Mouse (Mus musculus) cerebellum, adult 2 months (tissue): Measurements from ENCODE around the gene Il1r2. TPM values are rescaled to one million over a fixed set of nuclear protein-coding genes. Genes with fewer than 3 reads are reported as not detected.

Source experiments
- DNase-seq, 2 experiments: peaks; one replicate each; pipeline ENCODE4 v3.0.0; 2021
- H3K27ac ChIP-seq: fragments of 200-500 bp; 2 replicates; pipeline ENCODE4 v1.5.1; 2012; ENCODE audit warnings: low read length, control low read depth, inconsistent platforms; ENCODE audit not compliant: insufficient read depth
- H3K27me3 ChIP-seq: fragments of 200-500 bp; 2 replicates; pipeline ENCODE4 v1.6.1; 2012; ENCODE audit warnings: inconsistent platforms, mild to moderate bottlenecking, low read length, moderate library complexity; ENCODE audit not compliant: control insufficient read depth, insufficient read depth
- H3K4me1 ChIP-seq: fragments of 200-500 bp; 2 replicates; pipeline ENCODE4 v1.6.1; 2011; ENCODE audit warnings: low read length; ENCODE audit not compliant: control insufficient read depth, insufficient read depth
- H3K4me3 ChIP-seq: fragments of 200-500 bp; replicated peaks from 2 replicates; pipeline ENCODE3; 2011; ENCODE audit warnings: mild to moderate bottlenecking, low read depth, low read length, control low read depth; ENCODE audit not compliant: insufficient read depth
- CTCF ChIP-seq: fragments of 200-500 bp; IDR thresholded peaks from 2 replicates; pipeline ENCODE4 v1.5.1; 2011; ENCODE audit warnings: low read depth, mild to moderate bottlenecking, control low read depth, low read length, moderate library complexity, borderline replicate concordance; ENCODE audit not compliant: insufficient read depth
- POLR2A ChIP-seq: fragments of 200-500 bp; IDR thresholded peaks from 2 replicates; pipeline ENCODE4 v1.6.1; 2011; ENCODE audit warnings: low read length, control low read depth, borderline replicate concordance; ENCODE audit not compliant: insufficient read depth
- WGBS: fragments of 180-500 bp; shearing (Covaris S2); methylation state at CpG from one replicate; pipeline ENCODE4 v1.1.7; 2018; 5-methylcytosine and 5-hydroxymethylcytosine counted together
- polyA plus RNA-seq: library from polyadenylated mRNA; depleted of rRNA; stranded (reverse); fragments of >200 nt; gene quantifications from 2 replicates; pipeline ENCODE4 v1.2.3, GENCODE M21; 2012

The Il1r2 gene
- polyA plus RNA-seq, 1 experiment, result 0.62 TPM

DNA sequence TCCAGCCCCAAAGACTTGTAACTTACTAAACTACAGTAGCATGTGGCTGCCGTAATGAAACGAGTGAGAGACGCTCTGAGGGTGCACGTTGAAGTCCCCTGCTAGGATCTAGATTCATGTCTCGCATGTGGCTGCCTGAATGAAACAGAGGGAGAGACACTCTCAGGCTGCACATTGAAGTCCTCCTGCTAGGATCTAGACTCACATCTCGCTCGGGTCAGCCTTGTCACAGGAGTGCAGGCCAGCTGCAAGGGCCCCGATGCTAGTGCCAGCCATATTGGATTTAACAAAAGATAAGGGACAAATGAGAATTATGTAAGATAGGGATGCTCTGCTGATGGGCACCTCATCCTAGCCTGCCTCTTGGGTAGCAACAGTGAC, 42.9 kb upstream of the Il1r2 start:
- no peak for TF ChIP-seq CTCF
- TF ChIP-seq POLR2A, result no peak

GRCm38 (mm10) chr1:40031626-40032025, 42.3 kb upstream of the Il1r2 start:
- TF ChIP-seq CTCF (no peak), POLR2A (no peak)
- Histone ChIP-seq H3K27ac (no peak overlapping the region), H3K4me1 (no peaks in the 10 kb centered on the region; the same call in 1 of the 2 replicates), H3K27me3 (no peaks in the 10 kb centered on the region), H3K4me3 (no peak overlapping the region)
- WGBS, result 89% methylated on average over 2 of the region's 2 CpGs
- DNase-seq, result no peak

More for the DNA sequence above, 42.9 kb upstream of the Il1r2 start:
- H3K27me3 ChIP-seq, result no peaks in the 10 kb centered on the region
- no peak for DNase-seq
- 89% methylated on average over 8 of the region's 8 CpGs for whole genome bisulfite sequencing
- H3K4me1 ChIP-seq, result no peaks in the 10 kb centered on the region; the same call in 1 of the 2 replicates
- H3K27ac ChIP-seq, result no peak overlapping the region
- no peak overlapping the region for H3K4me3 ChIP-seq

DNA sequence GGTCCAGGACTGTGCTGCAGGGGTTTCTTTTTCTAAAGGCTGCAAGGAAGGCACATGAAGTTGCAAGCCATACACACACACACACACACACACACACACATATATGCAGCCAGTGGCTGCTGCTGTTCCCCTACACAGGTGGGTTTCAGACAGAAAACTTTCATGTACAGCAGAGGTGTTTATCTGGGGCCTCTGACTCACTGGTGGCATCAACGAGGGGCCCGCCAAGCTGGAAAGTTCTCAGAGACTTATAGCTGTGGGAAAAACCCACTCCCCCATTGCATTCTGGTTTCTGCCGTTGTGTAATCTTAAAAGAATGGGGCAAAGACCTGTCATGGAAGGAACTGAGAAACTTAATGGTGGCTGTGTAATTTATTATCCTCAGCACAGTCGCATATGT, 40.6 kb upstream of the Il1r2 start:
- WGBS, result 74% methylated on average over 4 of the region's 4 CpGs
- TF ChIP-seq CTCF, result no peak
- TF ChIP-seq POLR2A, result no peak
- no peak overlapping the region for H3K27ac ChIP-seq

GRCm38 (mm10) chr1:40033743-40034420, 40.0 kb upstream of the Il1r2 start:
- TF ChIP-seq CTCF (no peak), POLR2A (no peak)
- peak in 1 of 2 experiments; percentile 58 for DNase-seq
- Histone ChIP-seq H3K27ac (no peak overlapping the region), H3K4me3 (no peak overlapping the region), H3K4me1 (no peaks in the 10 kb centered on the region; the same call in 1 of the 2 replicates), H3K27me3 (no peaks in the 10 kb centered on the region)
- WGBS, result 47% methylated on average over 12 of the region's 12 CpGs

More for the DNA sequence above, 40.6 kb upstream of the Il1r2 start:
- Histone ChIP-seq H3K27me3 (no peaks in the 10 kb centered on the region), H3K4me3 (no peak overlapping the region), H3K4me1 (no peaks in the 10 kb centered on the region; the same call in 1 of the 2 replicates)
- DNase-seq, result no peak

- Histone ChIP-seq H3K4me1 (no peaks in the 10 kb centered on the region; the same call in 1 of the 2 replicates), H3K27ac (no peak overlapping the region), H3K4me3 (no peak overlapping the region), H3K27me3 (no peaks in the 10 kb centered on the region)
- WGBS, result 96% methylated on average over 6 of the region's 6 CpGs
- DNase-seq, result no peak
- no peak for TF ChIP-seq CTCF
- TF ChIP-seq POLR2A, result no peak
These were observed 36.0 kb upstream of the Il1r2 start for GRCm38 (mm10) chr1:40037831-40038230.

DNA sequence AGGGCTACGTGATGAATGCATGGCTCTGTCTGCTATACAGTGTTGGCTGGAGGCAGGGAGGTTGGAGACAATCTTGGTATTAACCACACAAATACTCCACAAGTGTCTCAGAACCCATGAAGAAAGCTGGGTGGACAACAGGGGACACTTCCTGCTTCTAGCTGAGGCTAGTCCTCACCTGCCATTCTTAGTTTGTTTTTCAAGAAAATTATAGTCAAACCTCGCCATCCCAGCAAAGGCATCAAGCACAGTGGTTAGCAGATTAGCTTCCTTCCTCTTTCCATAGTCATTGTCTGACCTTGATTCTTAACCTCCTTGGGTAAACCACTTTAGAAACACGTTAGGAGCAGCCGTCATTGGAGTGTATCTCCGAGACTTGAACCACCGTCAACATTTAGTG, 28.2 kb upstream of the Il1r2 start:
- 91% methylated on average over 6 of the region's 6 CpGs for WGBS
- DNase-seq, result no peak
- no peak for TF ChIP-seq POLR2A
- TF ChIP-seq CTCF, result no peak
- H3K4me3 ChIP-seq, result no peak overlapping the region
- no peaks in the 10 kb centered on the region for H3K27me3 ChIP-seq
- no peak overlapping the region for H3K27ac ChIP-seq
- no peaks in the 10 kb centered on the region for H3K4me1 ChIP-seq

DNA sequence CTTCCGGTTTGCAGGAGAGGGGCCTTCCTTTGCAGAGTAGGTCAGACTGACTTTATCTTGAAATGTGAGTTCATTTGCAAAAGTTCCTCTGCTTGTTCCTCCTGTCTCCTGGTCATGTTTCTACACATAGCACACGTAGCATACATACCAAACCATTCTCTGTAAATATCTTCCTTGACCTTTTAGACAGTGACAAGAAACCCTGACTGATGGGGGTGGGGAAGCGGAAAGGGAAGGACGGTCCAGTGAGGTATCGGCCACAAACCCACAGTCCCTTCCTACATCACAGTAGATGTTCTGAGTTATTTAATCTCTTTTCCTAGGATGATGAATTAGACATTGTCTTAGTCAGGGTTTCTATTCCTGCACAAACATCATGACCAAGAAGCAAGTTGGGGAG, 27.3 kb upstream of the Il1r2 start:
- H3K4me1 ChIP-seq, result no peaks in the 10 kb centered on the region
- no peak for DNase-seq
- no peak overlapping the region for H3K4me3 ChIP-seq
- H3K27me3 ChIP-seq, result no peaks in the 10 kb centered on the region
- TF ChIP-seq CTCF (no peak), POLR2A (no peak)
- no peak overlapping the region for H3K27ac ChIP-seq
- 90% methylated on average over 5 of the region's 5 CpGs for WGBS

GRCm38 (mm10) chr1:40051157-40051556, 22.7 kb upstream of the Il1r2 start:
- TF ChIP-seq CTCF (no peak), POLR2A (no peak)
- WGBS, result 95% methylated on average over 6 of the region's 6 CpGs
- H3K4me1 ChIP-seq, result no peaks in the 10 kb centered on the region

More at GRCm38 (mm10) chr1:40051157-40051556, 22.7 kb upstream of the Il1r2 start:
- H3K27ac ChIP-seq, result no peak overlapping the region
- H3K27me3 ChIP-seq, result no peaks in the 10 kb centered on the region
- DNase-seq, result no peak
- H3K4me3 ChIP-seq, result no peak overlapping the region
